Mouse (Mus musculus): ENCODE data around the gene Rock2. TPM values are rescaled to one million over a fixed set of nuclear protein-coding genes. Genes with fewer than 3 reads are reported as not detected.

Gene Rock2
- polyA plus RNA-seq (2015; fragmentation: Nextera tagmentation; extraction: Ambion mirVana), result 17.9 and 19.7 TPM in 2 replicates

- H3K27ac ChIP-seq, result peak within 1 kb of the TSS; percentile 97
- ATAC-seq, result peak; percentile 94
- WGBS, result under 1% methylated on average over 101 of the region's 130 CpGs
- H3K9me3 ChIP-seq, result no peaks in the 10 kb centered on the region
- H3K9ac ChIP-seq, result peak within 1 kb of the TSS; percentile 93
- H3K4me1 ChIP-seq (replicated peaks), result peaks cover 13% of the 10 kb centered on the region; the same call in 1 of the 2 replicates
- no peaks in the 10 kb centered on the region for H3K36me3 ChIP-seq
- H3K4me2 ChIP-seq (replicated peaks), result peak within 1 kb of the TSS; percentile 82
- H3K27me3 ChIP-seq (replicated peaks), result no peaks in the 10 kb centered on the region
- peak within 1 kb of the TSS; percentile 91 for H3K4me3 ChIP-seq (replicated peaks)
Measured at GRCm38 (mm10) chr12:16894396-16895220, at the start of gene Rock2. Gene Rock2 (plus strand): TSS chr12:16894895.

- no peak for ATAC-seq
- H3K9ac ChIP-seq, result no peak overlapping the region
- no peaks in the 10 kb centered on the region for H3K36me3 ChIP-seq
- no peaks in the 10 kb centered on the region for H3K27me3 ChIP-seq (replicated peaks)
- H3K4me2 ChIP-seq (replicated peaks), result no peak overlapping the region
- WGBS, result 89% methylated on average over 4 of the region's 4 CpGs
- H3K27ac ChIP-seq, result no peak overlapping the region
- no peaks in the 10 kb centered on the region for H3K9me3 ChIP-seq
- H3K4me3 ChIP-seq (replicated peaks), result no peak overlapping the region
- peaks cover 6% of the 10 kb centered on the region for H3K4me1 ChIP-seq (replicated peaks)
Measured at GRCm38 (mm10) chr12:16847204-16847792, 47.4 kb upstream of the Rock2 start.

- no peak overlapping the region for H3K27ac ChIP-seq
- peaks cover 6% of the 10 kb centered on the region for H3K4me1 ChIP-seq (replicated peaks)
- H3K9me3 ChIP-seq, result no peaks in the 10 kb centered on the region
- no peaks in the 10 kb centered on the region for H3K36me3 ChIP-seq
- no peak overlapping the region for H3K4me3 ChIP-seq (replicated peaks)
- 76% methylated on average over 2 of the region's 2 CpGs for WGBS
- H3K9ac ChIP-seq, result no peak overlapping the region
- no peak overlapping the region for H3K4me2 ChIP-seq (replicated peaks)
- H3K27me3 ChIP-seq (replicated peaks), result no peaks in the 10 kb centered on the region
- ATAC-seq, result no peak
Measured at GRCm38 (mm10) chr12:16848501-16848900, 46.2 kb upstream of the Rock2 start.

- 47% methylated on average over 2 of the region's 2 CpGs for WGBS
- H3K9me3 ChIP-seq, result no peaks in the 10 kb centered on the region
Measured at GRCm38 (mm10) chr12:16849821-16850220, 44.9 kb upstream of the Rock2 start.

GRCm38 (mm10) chr12:16850431-16851375, 44.0 kb upstream of the Rock2 start:
- 43% methylated on average over 16 of the region's 16 CpGs for WGBS
- Histone ChIP-seq H3K9me3 (no peaks in the 10 kb centered on the region), H3K4me2 (replicated peaks) (0 out of 2 replicates have a peak overlapping the region, but pooled peaks have one; percentile 6), H3K27me3 (replicated peaks) (no peaks in the 10 kb centered on the region), H3K4me1 (replicated peaks) (peaks cover 6% of the 10 kb centered on the region), H3K4me3 (replicated peaks) (no peak overlapping the region), H3K27ac (no peak overlapping the region), H3K36me3 (no peaks in the 10 kb centered on the region), H3K9ac (no peak overlapping the region)
- peak; percentile 88 for ATAC-seq

More at GRCm38 (mm10) chr12:16849821-16850220, 44.9 kb upstream of the Rock2 start:
- ATAC-seq, result no peak
- no peak overlapping the region for H3K9ac ChIP-seq
- peaks cover 6% of the 10 kb centered on the region for H3K4me1 ChIP-seq (replicated peaks)
- H3K36me3 ChIP-seq, result no peaks in the 10 kb centered on the region
- H3K27ac ChIP-seq, result no peak overlapping the region
- H3K27me3 ChIP-seq (replicated peaks), result no peaks in the 10 kb centered on the region
- no peak overlapping the region for H3K4me2 ChIP-seq (replicated peaks)
- H3K4me3 ChIP-seq (replicated peaks), result no peak overlapping the region

GRCm38 (mm10) chr12:16853431-16854165, 41.1 kb upstream of the Rock2 start:
- no peak overlapping the region for H3K4me2 ChIP-seq (replicated peaks)
- H3K36me3 ChIP-seq, result no peaks in the 10 kb centered on the region
- H3K27ac ChIP-seq, result no peak overlapping the region
- H3K4me3 ChIP-seq (replicated peaks), result no peak overlapping the region
- H3K9me3 ChIP-seq, result no peaks in the 10 kb centered on the region
- H3K4me1 ChIP-seq (replicated peaks), result peaks cover 6% of the 10 kb centered on the region
- no peaks in the 10 kb centered on the region for H3K27me3 ChIP-seq (replicated peaks)
- no peak overlapping the region for H3K9ac ChIP-seq
- 67% methylated on average over 11 of the region's 11 CpGs for WGBS
- ATAC-seq, result no peak

GRCm38 (mm10) chr12:16855632-16856305, 38.9 kb upstream of the Rock2 start:
- no peaks in the 10 kb centered on the region for H3K27me3 ChIP-seq (replicated peaks)
- no peak overlapping the region for H3K4me3 ChIP-seq (replicated peaks)
- no peaks in the 10 kb centered on the region for H3K36me3 ChIP-seq
- H3K9me3 ChIP-seq, result no peaks in the 10 kb centered on the region
- peaks cover 2% of the 10 kb centered on the region for H3K4me1 ChIP-seq (replicated peaks)
- no peak for ATAC-seq
- no peak overlapping the region for H3K9ac ChIP-seq
- no peak overlapping the region for H3K27ac ChIP-seq
- 49% methylated on average over 6 of the region's 6 CpGs for WGBS
- no peak overlapping the region for H3K4me2 ChIP-seq (replicated peaks)

GRCm38 (mm10) chr12:16856306-16856679, 38.4 kb upstream of the Rock2 start:
- H3K36me3 ChIP-seq, result no peaks in the 10 kb centered on the region
- H3K27ac ChIP-seq, result no peak overlapping the region
- ATAC-seq, result no peak
- H3K27me3 ChIP-seq (replicated peaks), result no peaks in the 10 kb centered on the region
- H3K9me3 ChIP-seq, result no peaks in the 10 kb centered on the region
- H3K4me2 ChIP-seq (replicated peaks), result no peak overlapping the region
- H3K9ac ChIP-seq, result no peak overlapping the region
- H3K4me3 ChIP-seq (replicated peaks), result no peak overlapping the region
- whole genome bisulfite sequencing, result 87% methylated on average over 2 of the region's 2 CpGs
- no peaks in the 10 kb centered on the region for H3K4me1 ChIP-seq (replicated peaks)

GRCm38 (mm10) chr12:16858081-16858480, 36.6 kb upstream of the Rock2 start:
- no peaks in the 10 kb centered on the region for H3K27me3 ChIP-seq (replicated peaks)
- no peaks in the 10 kb centered on the region for H3K36me3 ChIP-seq
- H3K9me3 ChIP-seq, result no peaks in the 10 kb centered on the region
- no peak overlapping the region for H3K4me3 ChIP-seq (replicated peaks)
- 65% methylated on average over 4 of the region's 4 CpGs for WGBS
- no peak for ATAC-seq
- no peaks in the 10 kb centered on the region for H3K4me1 ChIP-seq (replicated peaks)
- no peak overlapping the region for H3K4me2 ChIP-seq (replicated peaks)
- H3K27ac ChIP-seq, result no peak overlapping the region
- H3K9ac ChIP-seq, result no peak overlapping the region

GRCm38 (mm10) chr12:16859781-16860180, 34.9 kb upstream of the Rock2 start:
- Histone ChIP-seq H3K36me3 (no peaks in the 10 kb centered on the region), H3K4me1 (replicated peaks) (no peaks in the 10 kb centered on the region), H3K9ac (no peak overlapping the region), H3K27ac (no peak overlapping the region), H3K4me2 (replicated peaks) (no peak overlapping the region), H3K9me3 (no peaks in the 10 kb centered on the region), H3K4me3 (replicated peaks) (no peak overlapping the region), H3K27me3 (replicated peaks) (no peaks in the 10 kb centered on the region)
- ATAC-seq, result no peak
- WGBS, result 92% methylated on average over 2 of the region's 2 CpGs

GRCm38 (mm10) chr12:16860533-16860932, 34.2 kb upstream of the Rock2 start:
- 62% methylated on average over 1 of the region's 1 CpGs for WGBS
- Histone ChIP-seq H3K36me3 (no peaks in the 10 kb centered on the region), H3K27me3 (replicated peaks) (no peaks in the 10 kb centered on the region), H3K4me3 (replicated peaks) (no peak overlapping the region), H3K4me2 (replicated peaks) (no peak overlapping the region), H3K4me1 (replicated peaks) (no peaks in the 10 kb centered on the region), H3K9ac (no peak overlapping the region), H3K9me3 (no peaks in the 10 kb centered on the region), H3K27ac (no peak overlapping the region)
- no peak for ATAC-seq

All from intestine, embryonic 15.5 days (tissue).